Comparison of ENCODE assay signal across 10 mouse cellular contexts in the genomic region with DNA sequence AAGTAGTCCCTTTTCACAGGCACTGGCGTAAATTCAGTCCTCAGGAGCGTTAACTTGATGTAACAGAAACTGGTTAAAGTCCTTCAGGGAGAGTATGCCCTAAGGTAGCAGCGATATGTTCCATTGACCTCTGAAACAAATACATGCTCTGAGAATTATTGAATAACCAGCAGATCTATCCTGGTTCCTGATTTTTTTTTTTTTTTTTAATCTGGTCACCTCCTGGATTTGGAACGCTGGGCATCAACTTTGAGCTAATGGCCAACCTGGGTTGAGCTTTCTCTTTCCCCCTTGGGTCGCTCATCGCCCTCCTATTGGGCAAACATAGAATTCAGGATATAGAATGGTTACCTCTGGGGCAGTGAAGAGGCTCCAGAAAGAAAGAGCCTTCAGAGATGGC. TPM values are rescaled to one million over a fixed set of nuclear protein-coding genes. Genes with fewer than 3 reads are reported as not detected.
DNase-seq lines count a peak whose midpoint lies in the region; ATAC-seq and TF ChIP-seq lines count a peak whose summit lies in the region.
"Had no signal": no experiment of that assay in that cellular context is flagged by ENCODE, and none has a peak within 500 bp of the region (broad histone marks: within the 10 kb centered on the region; RNA-seq: fewer than 3 reads in every experiment).

No protein-coding gene starts in this region.

- no peak for TF ChIP-seq CTCF in gastrocnemius, adult 2 months (IDR thresholded peaks at IDR 0.05)
- TF ChIP-seq CTCF in liver, postnatal 0 days (IDR thresholded peaks at IDR 0.05; ENCODE audit: low read depth): no peak

- intact Hi-C loops in gastrocnemius, adult 2 months (cut with DNase I): no loop called here

- H3K9ac ChIP-seq in lung, embryonic 15.5 days: no peak overlapping the region
- no peak overlapping the region for H3K9ac ChIP-seq in kidney, embryonic 14.5 days (ENCODE audit: low read depth, low read length)
- no peak overlapping the region for H3K9ac ChIP-seq in liver, postnatal 0 days (replicated peaks)

- peak overlapping the region; percentile 72 for H3K4me2 ChIP-seq in lung, embryonic 15.5 days
- H3K4me2 ChIP-seq in kidney, embryonic 14.5 days (replicated peaks; ENCODE audit: low read depth, low read length): peak overlapping the region; percentile 68; the same call in 1 of the 2 replicates
- peak overlapping the region; percentile 75 for H3K4me2 ChIP-seq in liver, postnatal 0 days (ENCODE audit: low read depth, low read length)

- no peak for ATAC-seq in lung, embryonic 15.5 days (ENCODE audit: borderline replicate concordance, extremely low read depth, low FRiP score, low TSS enrichment)
- ATAC-seq in kidney, embryonic 14.5 days (ENCODE audit: low FRiP score, low TSS enrichment): no peak
- no peak for ATAC-seq in liver, postnatal 0 days

- no peak for TF ChIP-seq EP300 in liver, postnatal 0 days (IDR thresholded peaks at IDR 0.05; ENCODE audit: low read depth)

- H3K36me3 ChIP-seq in lung, embryonic 15.5 days: no peaks in the 10 kb centered on the region
- H3K36me3 ChIP-seq in kidney, embryonic 14.5 days (ENCODE audit: control insufficient read depth, insufficient read depth, low read length): no peaks in the 10 kb centered on the region
- H3K36me3 ChIP-seq in liver, postnatal 0 days (replicated peaks; ENCODE audit: insufficient read depth, low read length): no peaks in the 10 kb centered on the region

- H3K4me1 ChIP-seq in lung, embryonic 15.5 days: peaks cover 15% of the 10 kb centered on the region
- H3K4me1 ChIP-seq in kidney, embryonic 14.5 days (ENCODE audit: control insufficient read depth, insufficient read depth, low read length): peaks cover 22% of the 10 kb centered on the region
- H3K4me1 ChIP-seq in liver, postnatal 0 days (ENCODE audit: insufficient read depth): peaks cover 25% of the 10 kb centered on the region

- H3K9me3 ChIP-seq in lung, embryonic 15.5 days: no peaks in the 10 kb centered on the region
- H3K9me3 ChIP-seq in kidney, embryonic 14.5 days (ENCODE audit: control insufficient read depth, low read length): no peaks in the 10 kb centered on the region
- no peaks in the 10 kb centered on the region for H3K9me3 ChIP-seq in liver, postnatal 0 days (ENCODE audit: low read length)

- DNase-seq in gastrocnemius, adult 2 months: no peak
- no peak for DNase-seq in gastrocnemius, adult 8-10 months (ENCODE audit: low spot score in 2 of 2)
- no peak for DNase-seq in lung, postnatal 25 days (ENCODE audit: low spot score)
- no peak for DNase-seq in liver, postnatal 0 days
- DNase-seq in left cerebral cortex, adult 8-10 months (ENCODE audit: low spot score in 2 of 2): no peak
- DNase-seq in urinary bladder, postnatal 14 days (ENCODE audit: low spot score): no peak
- DNase-seq: adrenal gland, postnatal 25 days; cerebellum, adult 9-10 months had no signal

- WGBS in lung, embryonic 15.5 days: 62% methylated on average over 6 of the region's 6 CpGs
- WGBS in kidney, embryonic 14.5 days: 66% methylated on average over 6 of the region's 6 CpGs
- WGBS in liver, postnatal 0 days (ENCODE audit: insufficient replicate concordance): 67% methylated on average over 6 of the region's 6 CpGs

- H3K27me3 ChIP-seq in lung, embryonic 15.5 days: no peaks in the 10 kb centered on the region
- H3K27me3 ChIP-seq in kidney, embryonic 14.5 days (ENCODE audit: control insufficient read depth, insufficient read depth, low read length): no peaks in the 10 kb centered on the region
- no peaks in the 10 kb centered on the region for H3K27me3 ChIP-seq in liver, postnatal 0 days (ENCODE audit: insufficient read depth, low read length)

- H3K27ac ChIP-seq in gastrocnemius, adult 2 months: peak overlapping the region; percentile 90
- H3K27ac ChIP-seq in lung, embryonic 15.5 days: no peak overlapping the region
- no peak overlapping the region for H3K27ac ChIP-seq in kidney, embryonic 14.5 days (ENCODE audit: low read depth, low read length)
- H3K27ac ChIP-seq in liver, postnatal 0 days (ENCODE audit: low read depth): peak overlapping the region; percentile 71

- peak overlapping the region; percentile 71 for H3K4me3 ChIP-seq in gastrocnemius, adult 2 months
- H3K4me3 ChIP-seq in lung, embryonic 15.5 days: no peak overlapping the region
- peak overlapping the region; percentile 42; the same call in 1 of the 2 replicates for H3K4me3 ChIP-seq in kidney, embryonic 14.5 days (ENCODE audit: low read length)
- no peak overlapping the region for H3K4me3 ChIP-seq in liver, postnatal 0 days (ENCODE audit: low read depth, low read length)

RNA-seq across cellular contexts. Expression of a gene that starts 4.3 kb away (rescaled TPM):
- total RNA-seq in gastrocnemius, adult 2 months (2021): 1 to 10 TPM; 8.7 to 8.9 TPM
- total RNA-seq in gastrocnemius, adult 8-10 months (2022): 10 to 100 TPM in 2 of 4 experiments, 1 to 10 TPM in 2; 7.2 to 13.5 (median 10.7) TPM
- 2.5 and 4.0 TPM in 2 replicates for polyA plus RNA-seq in lung, embryonic 15.5 days (2015; fragmentation: Nextera tagmentation; extraction: Ambion mirVana)
- polyA plus RNA-seq in kidney, embryonic 14.5 days (2014; fragmentation: Nextera tagmentation; extraction: Ambion mirVana): 3.4 and 6.9 TPM in 2 replicates
- 2.5 and 3.3 TPM in 2 replicates for polyA plus RNA-seq in liver, postnatal 0 days (2015; fragmentation: Nextera tagmentation; extraction: Ambion mirVana)
- 10 to 100 TPM; 21.5 to 24.5 (median 23.5) TPM for total RNA-seq in left cerebral cortex, adult 8-10 months (2022)

Comparison
In these comparisons a context has a peak if more than half of its experiments do, and no peak if none do; other contexts are left out.
1. H3K27ac ChIP-seq: peak in gastrocnemius, adult 2 months (single experiment) and liver, postnatal 0 days (single experiment); none in lung, embryonic 15.5 days (single experiment) and kidney, embryonic 14.5 days (single experiment).
2. H3K4me3 ChIP-seq: peak in gastrocnemius, adult 2 months (single experiment) and kidney, embryonic 14.5 days (single experiment); none in lung, embryonic 15.5 days (single experiment) and liver, postnatal 0 days (single experiment).
3. Peak in every context shown above with its lines, with median percentiles within 50 percentile points of each other: H3K4me2 ChIP-seq.